Mouse (Mus musculus) hindbrain, embryonic 10.5 days (tissue): Measurements from ENCODE around the gene Gm5934. TPM values are rescaled to one million over a fixed set of nuclear protein-coding genes. Genes with fewer than 3 reads are reported as not detected.
"Not testable (repeated sequence)": the region's sequence is repeated elsewhere in the genome, so short reads cannot be mapped to it uniquely, and the experiment has no call there.

Experiments used
- DNase-seq: peaks from one replicate; pipeline ENCODE4 v3.0.0-alpha.2; 2017; ENCODE audit warnings: low spot score
- H3K27ac ChIP-seq: fragments of 300-500 bp; sonication (generic); 2 replicates; pipeline ENCODE4 v1.5.1; 2016; ENCODE audit warnings: mild to moderate bottlenecking, moderate library complexity
- H3K27me3 ChIP-seq: fragments of 300-500 bp; sonication (generic); 2 replicates; pipeline ENCODE4 v1.6.1; 2016; ENCODE audit warnings: mild to moderate bottlenecking; ENCODE audit not compliant: poor library complexity, insufficient read depth, severe bottlenecking
- H3K36me3 ChIP-seq: fragments of 300-500 bp; sonication (generic); 2 replicates; pipeline ENCODE4 v1.6.1; 2016; ENCODE audit warnings: mild to moderate bottlenecking, moderate library complexity
- H3K4me1 ChIP-seq: fragments of 300-500 bp; sonication (generic); replicated peaks from 2 replicates; pipeline ENCODE4 v1.6.1; 2016; ENCODE audit warnings: mild to moderate bottlenecking
- H3K4me3 ChIP-seq: fragments of 300-500 bp; sonication (generic); 2 replicates; pipeline ENCODE4 v1.5.1; 2016; ENCODE audit warnings: mild to moderate bottlenecking, moderate library complexity
- H3K9me3 ChIP-seq: fragments of 300-500 bp; sonication (generic); 2 replicates; pipeline ENCODE4 v1.6.1; 2016; ENCODE audit warnings: mild to moderate bottlenecking, moderate library complexity
- WGBS: fragments of 180-500 bp; shearing (Covaris S2); methylation state at CpG from one replicate; pipeline ENCODE4 v1.1.7; 2016; 5-methylcytosine and 5-hydroxymethylcytosine counted together
- polyA plus RNA-seq: library from polyadenylated mRNA; unstranded; fragments of >200 nt; fragmentation: Nextera tagmentation; extraction: Ambion mirVana; gene quantifications from 2 replicates; pipeline ENCODE4 v1.2.1, GENCODE M21; 2016

Gene Gm5934
- polyA plus RNA-seq = not detected in 2 replicates

GRCm38 (mm10) chrX:24500660-24501059, at the start of gene Gm5934:
Gene Gm5934, minus strand, starts transcription at chrX:24500760.
- 80% methylated on average over 5 of the region's 5 CpGs for WGBS
- not testable (repeated sequence) for H3K4me3 ChIP-seq, H3K4me1 ChIP-seq, H3K27me3 ChIP-seq, DNase-seq, H3K9me3 ChIP-seq, H3K36me3 ChIP-seq, H3K27ac ChIP-seq

Other genes with a start within 250 kb of the Gm5934 start
- not detected in 2 replicates for gene Gm4297, start 74.1 kb upstream of the Gm5934 start, polyA plus RNA-seq